Mouse (Mus musculus): ENCODE results near the gene Pias3.

GRCm38 (mm10) chr3:96660901-96661300 is 35.3 kb upstream of the Pias3 start:
- TF ChIP-seq HCFC1 (IDR thresholded peaks at IDR 0.05; ENCODE audit: borderline replicate concordance, insufficient read depth, low read length), result no peak
- TF ChIP-seq ZC3H11A (IDR thresholded peaks at IDR 0.05; ENCODE audit: borderline replicate concordance, low read depth, low read length), result no peak
- no peak for TF ChIP-seq MAFK (IDR thresholded peaks at IDR 0.05; ENCODE audit: insufficient read depth, low read depth, low read length)
- TF ChIP-seq ZNF384 (IDR thresholded peaks at IDR 0.05; ENCODE audit: low read depth, low read length), result no peak
- TF ChIP-seq CHD2 (IDR thresholded peaks at IDR 0.05; ENCODE audit: low read depth, low read length), result no peak
